Mouse (Mus musculus) skeletal muscle tissue, adult 2 months (tissue): ENCODE data around the gene Rassf5.
"Not testable (repeated sequence)": the region's sequence is repeated elsewhere in the genome, so short reads cannot be mapped to it uniquely, and the experiment has no call there.

Experiments
- DNase-seq: peaks from one replicate; pipeline ENCODE4 v3.0.0-alpha.2; 2012; ENCODE audit warnings: low read depth, low spot score

The Rassf5 gene

DNA sequence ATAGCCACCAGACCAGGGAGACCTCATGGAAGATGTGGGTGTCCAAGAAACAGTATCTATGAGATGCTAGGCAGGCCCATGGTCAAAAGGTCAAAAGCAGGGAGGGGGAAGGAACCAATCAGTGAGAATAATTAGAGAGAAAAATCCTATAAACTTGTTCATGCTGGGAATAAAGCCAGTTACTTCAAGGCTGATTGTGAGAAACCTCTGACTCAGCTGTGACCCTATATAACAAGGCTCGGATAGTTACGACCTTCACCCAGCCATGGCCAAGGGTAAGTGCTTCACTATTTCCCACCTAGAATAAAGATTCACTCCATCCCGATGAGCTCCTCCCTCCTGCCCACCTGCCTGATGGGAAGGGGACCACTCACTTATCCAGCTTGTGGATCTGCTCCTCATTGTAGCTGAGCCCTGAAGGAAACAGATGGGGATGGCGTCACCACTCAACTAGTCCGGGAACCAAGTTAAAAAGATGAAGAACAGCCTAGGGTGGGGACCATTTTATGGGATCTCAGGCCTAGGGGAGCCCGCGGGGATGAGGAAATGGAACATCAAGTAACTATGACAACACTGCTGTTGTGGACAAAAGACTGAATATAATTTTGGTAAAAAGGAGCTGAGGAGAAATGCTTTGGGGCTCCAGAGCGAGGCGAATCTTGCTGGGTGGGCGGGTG lies 14.7 kb upstream of the Rassf5 start:
- no peak for DNase-seq

DNA sequence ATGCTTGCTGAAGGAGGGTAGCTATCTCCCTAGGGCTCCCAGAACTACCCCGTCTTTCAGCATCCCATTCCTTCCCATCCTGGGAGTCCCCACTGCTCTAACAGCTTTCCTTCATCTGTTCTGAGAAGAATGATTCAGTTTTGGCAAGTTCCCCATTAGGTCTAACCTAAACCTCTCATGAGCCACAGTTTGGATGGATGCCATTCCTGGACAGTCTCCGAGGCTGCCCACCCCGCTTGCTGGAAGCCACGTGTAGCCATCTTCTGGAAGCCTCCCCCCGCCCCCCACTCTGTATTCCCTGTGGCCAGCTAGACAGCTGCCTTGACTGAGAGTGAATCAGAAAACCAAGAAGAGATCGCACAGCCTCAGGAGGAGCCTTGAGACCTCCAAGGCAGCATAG lies 12.2 kb upstream of the Rassf5 start:
- no peak for DNase-seq

DNA sequence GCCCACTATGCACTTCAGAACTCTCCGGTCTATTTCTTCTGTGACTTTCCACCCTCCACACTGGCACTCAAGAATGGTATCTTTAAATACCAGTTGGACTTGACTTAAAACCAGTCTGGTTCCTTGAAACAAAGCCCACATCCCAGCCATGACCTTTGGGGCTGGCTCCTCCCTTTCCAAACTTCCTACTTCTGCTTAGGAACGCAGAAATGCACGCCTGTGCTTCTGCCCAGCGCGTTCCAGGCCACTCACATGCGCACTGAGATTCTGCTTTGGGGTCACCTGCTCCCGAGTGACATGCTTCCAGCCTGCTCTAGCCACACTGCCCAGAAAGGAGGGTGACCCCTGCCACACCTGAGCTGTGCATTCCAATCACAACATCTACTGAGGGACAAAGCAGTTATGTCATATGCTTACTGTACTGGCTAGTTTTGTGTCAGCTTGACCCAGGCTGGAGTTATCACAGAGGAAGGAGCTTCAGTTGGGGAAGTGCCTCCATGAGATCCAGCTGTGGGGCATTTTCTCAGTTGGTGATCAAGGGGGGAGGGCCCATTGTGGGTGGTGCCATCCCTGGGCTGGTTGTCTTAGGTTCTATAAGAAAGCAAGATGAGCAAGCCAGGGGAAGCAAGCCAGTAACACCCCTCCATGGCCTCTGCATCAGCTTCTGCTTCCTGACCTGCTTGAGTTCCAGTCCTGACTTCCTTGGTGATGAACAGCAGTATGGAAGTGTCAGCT lies 7.6 kb upstream of the Rassf5 start:
- DNase-seq = not testable (repeated sequence)

DNA sequence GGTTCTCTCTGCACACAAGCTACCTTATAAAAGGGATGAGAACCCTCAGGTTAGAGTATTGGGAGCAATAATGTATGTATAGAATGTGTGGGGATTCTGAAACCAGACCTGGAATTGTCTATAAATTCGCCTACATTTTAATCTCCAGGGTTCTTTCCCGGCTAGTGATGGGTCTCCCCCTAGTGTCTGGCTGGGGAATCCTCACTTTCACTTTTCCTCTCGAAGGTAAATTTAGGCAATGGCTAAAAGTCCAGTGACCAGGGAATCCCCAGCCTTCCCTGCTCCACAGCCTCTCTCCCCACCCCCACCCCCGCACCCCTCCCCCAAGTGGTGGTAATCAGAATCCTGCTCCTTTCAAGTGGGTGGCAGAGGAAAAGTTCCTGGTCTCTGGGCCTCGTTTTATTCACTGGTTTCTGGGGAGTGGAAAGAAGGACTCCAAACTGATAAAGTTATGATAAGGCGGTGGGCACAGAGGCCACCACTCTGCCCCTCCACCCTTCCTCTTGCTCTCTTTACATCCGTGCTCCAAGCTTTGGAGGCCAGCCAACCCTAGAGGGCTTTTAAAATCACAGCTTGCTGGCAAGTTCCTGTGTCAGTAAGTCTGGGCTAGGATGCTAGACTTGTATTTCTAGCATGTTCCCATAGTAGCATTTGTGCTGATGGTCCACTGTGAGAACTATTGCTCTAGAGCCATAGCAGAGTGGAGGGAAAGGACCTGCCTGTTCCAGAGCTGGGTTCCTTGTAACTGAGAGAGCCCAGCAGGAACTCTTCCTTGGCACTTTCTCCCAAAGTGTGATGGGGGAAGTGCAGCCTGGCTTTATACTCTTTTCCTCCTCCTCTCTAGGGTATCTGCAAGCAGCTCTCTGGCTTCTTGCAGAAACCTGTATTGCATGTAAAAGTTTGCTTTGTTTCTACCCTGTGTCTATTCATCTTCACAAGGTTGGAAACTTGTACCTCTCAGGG lies 1.7 kb upstream of the Rassf5 start:
- no peak for DNase-seq

DNA sequence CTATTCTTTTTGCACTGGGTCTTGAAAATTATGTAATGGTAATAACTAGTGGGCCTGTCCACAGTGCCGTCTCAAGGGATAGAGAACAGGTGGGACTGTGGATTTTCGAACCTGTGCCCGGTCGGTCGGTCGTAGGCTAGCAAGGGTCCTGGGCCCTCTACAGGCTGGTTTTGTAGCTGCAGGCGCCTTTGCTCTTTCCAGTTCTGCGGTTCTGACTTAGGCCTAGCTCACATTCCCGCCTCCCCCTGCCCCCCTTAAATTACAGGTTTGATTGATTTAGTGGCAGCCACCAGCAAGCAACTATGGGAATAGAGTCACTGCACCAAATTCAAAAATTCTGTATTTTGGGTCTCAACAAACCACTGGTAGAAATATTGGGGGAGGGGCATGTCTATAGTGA lies 868 bp upstream of the Rassf5 start:
- DNase-seq = no peak

DNA sequence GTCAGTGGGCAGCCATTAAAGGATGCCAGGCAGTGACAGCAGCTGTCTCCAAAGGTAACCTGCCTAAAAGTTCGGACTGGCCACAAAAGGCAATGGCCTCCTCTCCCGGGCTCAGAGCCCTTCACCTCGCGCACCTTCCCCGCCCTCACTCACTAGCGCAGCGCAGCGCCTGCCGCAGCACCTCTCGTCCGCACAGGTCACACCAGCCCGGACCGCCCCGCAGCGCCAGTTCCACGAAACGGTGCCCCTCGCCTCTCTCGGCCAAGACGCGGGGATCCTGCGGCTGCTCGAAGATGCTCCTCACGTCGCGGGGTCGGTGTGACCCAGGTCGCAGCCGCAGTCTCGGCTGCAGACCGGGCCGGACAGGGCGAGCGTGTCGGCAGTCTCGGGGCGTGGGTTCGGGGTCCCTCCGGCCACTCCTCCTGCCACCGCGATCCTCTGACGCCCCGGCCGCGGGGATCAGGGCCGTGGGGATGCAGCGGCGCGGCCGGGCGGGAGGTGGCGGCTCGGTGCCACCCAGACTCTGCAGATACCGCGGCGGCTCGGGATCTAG lies 446 bp downstream of the Rassf5 start:
- no peak for DNase-seq

DNA sequence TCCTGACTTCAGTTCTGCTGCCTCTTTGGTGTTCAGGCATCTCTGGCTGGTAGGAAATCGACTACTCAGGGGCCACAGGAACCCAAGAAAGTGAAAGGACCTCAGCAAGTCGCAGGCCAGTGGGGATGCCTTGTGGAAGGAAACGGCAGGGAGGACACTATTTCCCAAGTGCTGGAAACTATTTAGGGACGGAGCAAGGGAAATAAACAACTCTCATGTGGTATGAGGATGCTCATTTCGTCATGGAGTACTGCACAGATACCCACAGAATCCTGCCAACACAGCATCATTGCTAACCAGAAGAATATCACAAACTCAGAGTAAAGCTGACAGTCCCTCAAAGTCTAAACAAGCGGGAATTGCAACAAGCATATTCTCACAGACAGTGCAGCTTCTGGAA lies 2.1 kb downstream of the Rassf5 start:
- DNase-seq = no peak

DNA sequence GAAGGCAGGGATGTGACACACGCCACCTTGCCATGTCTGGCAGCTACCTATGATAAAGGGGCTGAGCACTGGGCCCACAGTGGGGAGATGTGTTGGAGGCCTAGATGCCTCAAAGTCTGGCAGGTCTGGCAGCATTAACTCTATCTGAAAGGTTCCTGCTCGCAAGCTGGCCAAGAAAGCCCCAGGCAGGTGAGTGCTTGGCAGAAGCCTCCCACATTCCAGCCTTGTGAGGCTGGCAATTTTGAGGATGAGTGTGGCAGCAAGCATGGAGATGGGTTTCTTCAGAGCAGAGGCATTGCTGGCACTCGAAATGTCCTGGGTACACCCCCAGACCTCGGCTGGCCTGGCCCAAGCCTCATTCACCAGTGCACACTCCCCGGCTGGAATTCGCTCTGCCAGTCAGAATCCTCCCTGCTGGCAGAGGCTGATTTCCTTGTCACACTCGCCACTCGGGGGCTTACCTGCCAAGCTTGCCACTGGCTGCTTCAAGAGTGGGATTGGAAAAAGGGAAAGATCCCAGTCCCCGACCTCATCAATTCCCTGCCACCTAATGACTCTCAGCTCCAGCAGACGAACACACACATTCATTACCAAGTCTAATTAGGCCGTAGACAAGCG lies 5.4 kb downstream of the Rassf5 start:
- no peak for DNase-seq

DNA sequence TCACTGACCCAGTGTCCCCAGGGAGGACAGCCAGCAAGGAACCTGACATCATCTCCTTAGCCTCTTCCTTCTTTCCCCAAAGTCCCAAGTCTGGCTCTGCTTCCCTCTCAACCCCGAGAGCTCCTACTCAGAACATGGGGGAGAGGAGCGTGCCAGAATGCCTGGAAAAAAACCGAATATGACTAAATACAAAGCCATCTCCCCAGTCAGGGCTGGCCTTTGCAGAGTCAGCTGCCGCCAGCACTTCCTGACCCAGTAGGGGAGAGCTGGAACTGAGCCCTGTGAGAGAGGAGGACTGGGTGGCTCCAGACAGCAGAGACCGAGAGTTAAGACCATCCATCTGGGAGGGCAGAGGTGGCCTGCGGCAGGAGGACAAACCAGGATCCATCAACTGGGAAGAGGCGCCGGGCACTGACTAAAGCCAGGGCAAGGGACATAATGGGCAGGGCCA lies 6.1 kb downstream of the Rassf5 start:
- DNase-seq = peak; percentile 83

DNA sequence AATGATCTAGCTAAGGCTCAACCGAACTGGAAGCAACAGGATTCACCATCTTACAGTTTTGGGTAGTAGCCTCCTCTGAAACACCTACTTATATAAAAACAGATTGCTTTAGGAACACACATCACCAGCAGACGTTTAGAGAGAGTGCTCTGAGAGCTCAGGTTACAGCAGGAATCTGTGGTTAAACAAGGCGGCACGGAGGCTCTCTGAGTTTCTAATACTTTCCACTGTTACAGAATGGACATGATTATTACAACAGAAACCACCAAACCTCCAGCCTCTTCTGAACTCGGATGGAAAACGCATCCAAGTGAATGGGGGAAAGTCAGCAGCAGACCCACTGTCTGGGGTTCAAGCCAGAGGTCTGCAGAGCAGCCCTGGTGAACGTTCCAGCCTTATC lies 9.0 kb downstream of the Rassf5 start:
- DNase-seq = no peak

DNA sequence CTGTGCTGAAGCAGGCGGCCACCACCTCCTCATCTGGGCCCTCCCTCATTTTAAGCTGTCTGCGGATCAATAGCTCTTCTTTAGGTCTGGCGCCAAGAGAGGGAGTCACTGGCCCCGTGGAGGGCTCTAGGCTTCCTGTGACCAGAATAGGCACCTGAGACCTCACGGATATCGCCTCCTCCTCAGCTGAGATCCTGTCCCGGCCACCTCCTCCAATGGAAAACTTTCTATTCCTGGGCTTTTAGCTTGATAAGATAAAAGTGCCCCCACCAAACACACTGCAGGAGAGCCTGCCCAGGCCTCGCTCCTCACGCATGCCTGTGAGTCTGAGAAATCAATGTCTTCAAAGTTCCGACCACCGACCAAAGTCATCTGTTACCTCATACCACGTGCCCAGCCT lies 11.5 kb downstream of the Rassf5 start:
- DNase-seq = no peak

DNA sequence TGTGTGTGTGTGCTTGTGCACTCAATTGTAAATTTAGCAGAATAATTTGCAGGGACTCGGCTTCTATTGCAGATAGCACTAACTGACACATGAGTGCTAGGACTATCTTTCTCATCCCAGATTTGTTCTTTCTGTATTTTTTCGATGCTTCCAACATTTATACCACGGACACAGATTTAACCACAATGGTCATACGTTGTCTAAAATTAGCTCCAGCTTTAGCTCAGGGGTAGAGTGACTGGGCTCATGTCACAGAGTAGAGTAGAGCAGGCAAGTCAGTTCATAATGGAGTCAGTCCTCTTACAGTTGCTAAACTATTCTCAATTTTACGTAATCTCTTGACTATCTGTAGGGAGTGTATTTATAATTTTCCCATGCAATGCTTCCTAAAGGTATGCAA lies 16.4 kb downstream of the Rassf5 start:
- no peak for DNase-seq

DNA sequence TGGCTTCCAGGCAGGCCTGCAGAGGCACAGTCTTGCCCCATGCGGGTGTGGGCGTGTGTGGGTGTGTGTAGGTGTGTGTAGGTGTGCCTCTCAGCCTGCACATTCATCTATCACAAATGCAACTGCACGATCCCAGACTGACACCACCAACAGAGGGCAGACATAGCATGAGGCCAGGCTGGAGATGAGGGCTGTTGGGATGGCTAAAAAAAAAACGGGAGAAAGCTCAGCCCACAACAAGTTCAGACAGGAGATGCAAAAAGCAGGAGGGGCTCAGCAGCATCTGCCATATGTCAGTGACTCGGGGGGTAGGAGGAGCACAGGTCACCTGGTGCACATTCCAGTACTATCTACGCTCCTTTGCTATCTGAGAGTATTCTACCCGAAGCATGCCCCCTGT lies 16.8 kb downstream of the Rassf5 start:
- DNase-seq = no peak

DNA sequence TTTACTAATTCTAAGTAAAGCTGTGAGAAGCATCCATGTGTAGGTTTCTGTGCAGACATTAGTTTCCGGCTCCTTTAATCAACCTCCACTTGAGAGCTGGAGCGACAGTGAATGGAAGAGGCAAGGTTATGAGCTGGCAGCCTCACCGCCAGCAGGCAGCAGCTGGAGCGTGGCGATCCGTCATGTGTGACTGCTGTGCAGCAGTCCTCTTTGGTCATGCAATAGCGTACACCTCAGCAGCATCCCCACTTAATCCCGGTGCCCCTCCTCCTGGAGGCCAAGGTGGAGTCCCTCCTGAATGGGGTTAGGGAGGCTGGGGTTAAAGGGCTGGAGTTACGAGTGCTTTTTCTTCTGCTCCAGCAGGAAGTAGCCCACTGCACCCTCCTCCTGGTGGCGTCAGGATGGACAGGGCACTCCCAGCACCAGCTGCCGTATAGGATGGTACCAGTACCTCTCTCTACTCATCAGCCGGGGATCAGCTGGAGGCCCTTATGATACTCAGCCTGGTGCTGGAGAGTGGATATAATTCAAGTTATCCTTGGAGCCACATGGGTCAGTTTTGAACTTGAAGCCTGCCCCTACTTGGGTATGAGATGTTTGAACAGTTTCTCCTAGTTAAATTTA lies 20.1 kb downstream of the Rassf5 start:
- no peak for DNase-seq

DNA sequence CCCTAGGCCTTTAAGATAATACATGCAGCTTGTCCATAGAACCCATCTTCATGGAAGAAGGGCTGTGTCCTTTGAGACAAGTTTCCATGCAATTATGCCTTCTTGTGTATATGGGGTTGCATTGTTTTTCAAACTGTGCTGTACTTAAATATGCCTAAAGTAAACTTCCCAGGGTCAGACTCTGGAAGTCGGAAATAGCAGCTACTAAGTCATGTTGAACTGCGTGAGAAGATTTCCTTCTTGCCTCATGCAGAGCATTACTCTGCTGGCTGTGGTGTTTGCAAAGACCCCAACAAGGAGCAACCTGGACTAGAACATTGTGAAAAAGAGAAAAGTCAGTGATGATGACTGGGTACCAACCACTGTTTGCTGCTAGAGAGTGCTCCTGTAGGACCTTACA lies 21.7 kb downstream of the Rassf5 start:
- no peak for DNase-seq

DNA sequence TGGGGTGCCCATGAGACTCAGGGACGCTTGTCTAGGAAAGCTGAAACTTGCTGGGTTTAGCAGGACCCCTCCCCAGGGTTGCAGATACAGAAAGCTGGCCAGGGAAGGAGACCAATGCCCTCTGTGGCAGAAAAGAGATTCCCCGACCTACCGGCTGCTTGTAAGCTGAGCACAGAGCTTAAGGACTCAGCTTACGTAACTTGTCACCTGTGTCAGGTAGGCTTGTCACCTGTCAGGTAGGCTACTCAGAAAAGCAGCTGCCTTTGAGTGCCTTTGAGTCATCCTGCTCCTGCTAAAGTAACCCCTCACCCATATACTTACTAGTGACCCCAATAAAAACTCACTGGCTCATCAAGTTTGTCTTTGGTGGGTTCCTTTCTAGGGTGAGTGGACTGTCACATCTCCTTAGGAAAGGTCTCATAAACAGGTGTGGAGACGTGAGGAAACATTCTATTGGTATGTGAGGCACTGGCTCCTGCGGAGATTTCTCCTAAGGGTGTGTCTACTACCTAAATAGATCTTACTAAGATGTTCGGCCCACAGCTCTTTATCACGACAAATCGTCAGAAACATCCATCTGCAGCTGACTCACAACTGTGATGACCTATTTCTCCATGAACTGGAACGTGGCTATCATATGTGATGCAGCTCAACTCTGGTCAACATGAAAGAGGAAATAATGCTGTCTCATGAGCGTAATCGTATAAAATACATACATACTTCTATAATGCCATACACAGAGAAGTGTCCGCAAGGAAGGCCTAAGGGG lies 23.1 kb downstream of the Rassf5 start:
- DNase-seq = no peak

DNA sequence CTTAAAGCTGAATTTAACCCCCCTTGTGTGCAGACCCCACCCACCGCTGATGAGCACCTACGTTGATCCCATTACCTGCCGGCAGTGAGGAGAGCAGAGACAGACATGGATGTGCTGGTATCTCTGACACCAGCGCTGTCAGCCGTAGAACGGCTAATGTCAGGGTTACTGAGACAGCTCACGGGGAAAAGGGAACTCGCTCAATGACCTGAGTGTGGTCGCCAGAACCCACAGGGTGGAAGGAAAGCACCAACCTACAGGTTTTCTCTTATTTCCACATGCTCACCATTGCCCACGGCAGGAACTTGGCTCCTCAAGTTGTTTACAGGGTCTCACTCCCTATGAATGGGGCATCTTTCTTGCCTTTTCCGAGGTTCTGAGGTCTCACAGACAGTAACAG lies 26.1 kb downstream of the Rassf5 start:
- DNase-seq = no peak

DNA sequence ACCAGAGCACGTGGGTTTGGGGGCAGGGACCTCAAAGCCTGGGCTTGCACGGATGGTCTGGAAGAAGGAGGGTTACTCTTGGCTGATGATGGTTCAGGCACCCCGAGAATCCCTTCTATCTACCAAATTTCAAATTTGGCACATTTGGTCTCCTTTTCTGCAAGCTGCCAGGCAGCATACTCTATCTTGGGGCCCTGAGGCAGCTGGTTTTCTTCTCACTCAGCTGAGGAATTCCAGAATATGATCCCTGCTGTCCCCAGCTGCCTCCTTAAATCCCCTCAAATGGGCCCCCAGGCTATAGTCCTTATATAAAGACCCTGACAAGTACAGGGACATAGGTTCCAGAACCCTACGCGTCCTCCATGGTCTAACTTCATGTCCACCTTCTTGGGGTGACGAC lies 31.7 kb downstream of the Rassf5 start:
- DNase-seq = no peak

DNA sequence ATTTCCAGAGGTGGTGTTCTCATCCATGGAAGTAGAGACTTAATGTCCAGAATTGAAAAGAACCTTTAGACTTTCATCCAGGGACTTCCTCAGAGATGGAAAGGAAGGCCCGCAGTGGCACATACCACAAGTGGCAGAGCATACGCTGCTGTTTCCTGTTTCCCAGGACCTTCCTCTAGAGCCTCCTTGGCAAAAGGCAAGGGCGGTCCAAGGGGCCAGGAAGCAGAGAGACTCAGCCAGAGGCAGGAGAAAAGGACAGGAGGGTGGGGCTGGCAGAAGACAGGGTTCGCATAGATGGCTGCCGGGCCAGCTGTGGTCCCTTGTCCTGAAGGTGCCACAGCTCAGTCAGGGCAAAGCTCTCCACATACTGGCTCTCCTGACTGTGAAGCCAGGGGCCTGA lies 32.1 kb downstream of the Rassf5 start:
- no peak for DNase-seq

DNA sequence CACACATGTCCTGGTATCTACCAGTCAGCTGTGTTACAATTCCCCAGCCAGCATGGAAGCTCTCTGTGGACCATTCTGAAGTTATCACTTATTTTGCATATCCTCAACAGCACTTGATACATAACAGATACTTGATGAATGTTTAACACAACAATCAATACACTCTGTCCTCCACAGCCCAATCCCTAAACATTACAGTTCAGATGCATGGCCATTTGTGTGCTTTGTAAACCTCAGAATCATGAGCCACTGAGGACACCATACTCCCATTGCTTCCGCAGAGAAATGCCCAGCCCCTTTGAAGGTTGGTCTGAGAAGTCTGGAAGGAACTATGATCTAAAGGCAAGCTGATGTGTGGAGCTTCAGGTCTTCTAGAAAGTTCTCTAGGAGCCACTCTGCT lies 33.4 kb downstream of the Rassf5 start:
- no peak for DNase-seq
